Mouse (Mus musculus): Measurements from ENCODE around the gene Unc5c.

GRCm38 (mm10) chr3:141711601-141712000 lies 246.6 kb downstream of the Unc5c start:
- TF ChIP-seq GATA1 (IDR thresholded peaks at IDR 0.05; ENCODE audit: low read length) (no peak), TAL1 (IDR thresholded peaks at IDR 0.05; ENCODE audit: low read length) (no peak)
